In genomic region chr14:75016715-75017020, GRCm38 (mm10) we compare ENCODE assay signal across 7 mouse cellular contexts. TPM values are rescaled to one million over a fixed set of nuclear protein-coding genes. Genes with fewer than 3 reads are reported as not detected.
DNase-seq lines count a peak whose midpoint lies in the region; ATAC-seq and TF ChIP-seq lines count a peak whose summit lies in the region.

No protein-coding gene starts in this region.

- 58% methylated on average over 9 of the region's 9 CpGs for WGBS in liver, postnatal 0 days (ENCODE audit: insufficient replicate concordance)
- 75% methylated on average over 9 of the region's 9 CpGs for WGBS in stomach, postnatal 0 days

- TF ChIP-seq EP300 in liver, postnatal 0 days (IDR thresholded peaks at IDR 0.05; ENCODE audit: low read depth): no peak
- TF ChIP-seq EP300 in stomach, postnatal 0 days (optimal IDR thresholded peaks at IDR 0.05): no peak

- DNase-seq in testis, postnatal 14 days (ENCODE audit: low spot score): no peak
- no peak for DNase-seq in liver, postnatal 0 days
- no peak for DNase-seq in stomach, postnatal 0 days (ENCODE audit: low spot score)
- DNase-seq in embryo, embryonic 10 days (ENCODE audit: low spot score): no peak

- no peak for TF ChIP-seq POLR2A in testis, adult 2 months (IDR thresholded peaks at IDR 0.05; ENCODE audit: control insufficient read depth, low read depth, low read length)

- no peaks in the 10 kb centered on the region for H3K9me3 ChIP-seq in liver, postnatal 0 days (ENCODE audit: low read length)
- H3K9me3 ChIP-seq in stomach, postnatal 0 days (ENCODE audit: control insufficient read depth, low read length): no peaks in the 10 kb centered on the region

- H3K27ac ChIP-seq in testis, adult 2 months (ENCODE audit: control insufficient read depth, insufficient read depth, low read depth, low read length): peak overlapping the region; percentile 12; the same call in 1 of the 2 replicates
- H3K27ac ChIP-seq in liver, postnatal 0 days (ENCODE audit: low read depth): peak overlapping the region; percentile 72
- H3K27ac ChIP-seq in stomach, postnatal 0 days (replicated peaks): no peak overlapping the region

- ATAC-seq in granulocyte monocyte progenitor cell, adult 5-6 weeks (replicated peaks; ENCODE audit: poor library complexity, severe bottlenecking): peak; percentile 31
- ATAC-seq in liver, postnatal 0 days: no peak
- ATAC-seq in stomach, postnatal 0 days (ENCODE audit: low FRiP score, low TSS enrichment): no peak
- no peak for ATAC-seq in activated CD4-positive, CD25-positive, alpha-beta regulatory T cell, adult 4 months

- H3K9ac ChIP-seq in liver, postnatal 0 days (replicated peaks): peak overlapping the region; percentile 68; the same call in 1 of the 2 replicates
- no peak overlapping the region for H3K9ac ChIP-seq in stomach, postnatal 0 days (ENCODE audit: low read length)

- no peak for TF ChIP-seq CTCF in testis, adult 2 months (IDR thresholded peaks at IDR 0.05; ENCODE audit: control insufficient read depth, insufficient read depth, insufficient replicate concordance, low read depth, low read length)
- no peak for TF ChIP-seq CTCF in liver, postnatal 0 days (IDR thresholded peaks at IDR 0.05; ENCODE audit: low read depth)
- TF ChIP-seq CTCF in stomach, postnatal 0 days (IDR thresholded peaks at IDR 0.05; ENCODE audit: low read depth): no peak

- peak overlapping the region; percentile 94 for H3K4me2 ChIP-seq in liver, postnatal 0 days (ENCODE audit: low read depth, low read length)
- peak overlapping the region; percentile 93 for H3K4me2 ChIP-seq in stomach, postnatal 0 days (replicated peaks; ENCODE audit: low read depth)

- H3K36me3 ChIP-seq in testis, adult 2 months (ENCODE audit: control insufficient read depth, insufficient read depth, low read length): no peaks in the 10 kb centered on the region
- H3K36me3 ChIP-seq in liver, postnatal 0 days (replicated peaks; ENCODE audit: insufficient read depth, low read length): no peaks in the 10 kb centered on the region
- H3K36me3 ChIP-seq in stomach, postnatal 0 days (ENCODE audit: control insufficient read depth, insufficient read depth, low read length): no peaks in the 10 kb centered on the region

- H3K4me1 ChIP-seq in testis, adult 2 months (ENCODE audit: control insufficient read depth, insufficient read depth, low read length): peaks cover 6% of the 10 kb centered on the region; the same call in 1 of the 2 replicates
- peaks cover 10% of the 10 kb centered on the region for H3K4me1 ChIP-seq in liver, postnatal 0 days (ENCODE audit: insufficient read depth)
- H3K4me1 ChIP-seq in stomach, postnatal 0 days (replicated peaks; ENCODE audit: control insufficient read depth, insufficient read depth): no peaks in the 10 kb centered on the region

- no peaks in the 10 kb centered on the region for H3K27me3 ChIP-seq in testis, adult 2 months (ENCODE audit: control insufficient read depth, insufficient read depth, low read length)
- no peaks in the 10 kb centered on the region for H3K27me3 ChIP-seq in liver, postnatal 0 days (ENCODE audit: insufficient read depth, low read length)
- no peaks in the 10 kb centered on the region for H3K27me3 ChIP-seq in stomach, postnatal 0 days (ENCODE audit: control insufficient read depth, insufficient read depth, low read length)

- H3K4me3 ChIP-seq in testis, adult 2 months (ENCODE audit: control insufficient read depth, low read depth, low read length): peak overlapping the region; percentile 86
- H3K4me3 ChIP-seq in liver, postnatal 0 days (ENCODE audit: low read depth, low read length): peak overlapping the region; percentile 69
- peak overlapping the region; percentile 61 for H3K4me3 ChIP-seq in stomach, postnatal 0 days (ENCODE audit: low read depth, low read length)

RNA-seq across cellular contexts. Expression of gene Rubcnl, which starts 0.8 kb away (rescaled TPM):
- 1.0 and 1.1 TPM in 2 replicates for polyA plus RNA-seq in testis, adult 2 months (2012; rRNA removed)
- total RNA-seq in granulocyte monocyte progenitor cell, adult 5-6 weeks (2014; fragmentation: Nextera tagmentation): 3.1 and 4.6 TPM in 2 replicates
- 0.93 and 3.1 TPM in 2 replicates for total RNA-seq in granulocyte monocyte progenitor cell, adult 5-6 weeks (2017)
- 0.51 and 0.69 TPM in 2 replicates for polyA plus RNA-seq in liver, postnatal 0 days (2015; fragmentation: Nextera tagmentation; extraction: Ambion mirVana)
- 0.23 and 0.27 TPM in 2 replicates for polyA plus RNA-seq in stomach, postnatal 0 days (2015; fragmentation: Nextera tagmentation; extraction: Ambion mirVana)
- 1 to 10 TPM in 1 of 2 experiments, under 1 TPM in 1; 0.12 to 1.3 TPM for polyA plus RNA-seq in activated CD4-positive, CD25-positive, alpha-beta regulatory T cell, adult 4 months (2017; shearing (Covaris generic))
